Mouse (Mus musculus) frontal cortex, postnatal 14 days (tissue): ENCODE measurements around the gene Ufc1.
"Not testable (repeated sequence)": the region's sequence is repeated elsewhere in the genome, so short reads cannot be mapped to it uniquely, and the experiment has no call there.

ENCODE experiments used
- DNase-seq, 2 experiments: peaks; one replicate each; pipeline ENCODE4 v3.0.0; 2022; ENCODE audit warnings: low spot score in 2 of 2

The Ufc1 gene

DNA sequence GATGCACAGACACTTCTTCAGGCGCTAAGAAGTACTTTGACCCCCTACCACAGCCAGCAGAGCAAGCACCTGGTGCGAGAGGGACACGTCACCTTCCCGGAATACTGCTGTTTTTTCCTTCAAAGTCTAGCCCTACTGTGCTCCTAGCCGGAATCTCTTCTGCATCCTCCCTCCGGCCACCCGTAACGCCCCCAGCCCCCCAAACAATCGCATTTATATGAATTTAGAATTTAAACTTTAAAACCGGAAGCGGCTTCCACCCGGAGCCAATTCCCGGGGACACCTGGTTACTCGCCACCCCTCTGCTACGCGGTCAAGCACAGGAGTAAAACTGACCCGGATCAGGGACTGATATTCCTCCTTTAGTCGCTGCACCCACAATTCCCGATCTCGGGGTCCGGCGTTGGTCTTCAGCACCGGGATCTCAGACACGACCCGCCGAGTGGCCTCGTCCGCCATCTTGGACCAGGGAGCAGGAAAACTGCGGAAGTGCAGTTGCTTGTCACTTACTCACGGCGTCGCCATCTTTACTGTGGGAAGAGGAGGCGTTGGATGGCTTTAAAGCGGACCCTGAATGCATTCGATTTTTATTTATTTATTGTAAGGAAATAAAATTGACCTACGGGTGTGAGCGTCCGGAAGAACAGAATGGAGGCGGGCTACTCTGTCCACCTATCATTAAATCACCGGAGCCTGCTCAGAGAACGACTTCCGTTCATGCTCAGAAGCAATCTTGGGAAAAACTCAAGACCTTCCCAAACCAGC, at the start of gene Ufc1:
TSS of gene Ufc1 (minus strand) at position 727 of the 765 bp plus-strand sequence.
- peak; percentile 76 to 77 for DNase-seq

DNA sequence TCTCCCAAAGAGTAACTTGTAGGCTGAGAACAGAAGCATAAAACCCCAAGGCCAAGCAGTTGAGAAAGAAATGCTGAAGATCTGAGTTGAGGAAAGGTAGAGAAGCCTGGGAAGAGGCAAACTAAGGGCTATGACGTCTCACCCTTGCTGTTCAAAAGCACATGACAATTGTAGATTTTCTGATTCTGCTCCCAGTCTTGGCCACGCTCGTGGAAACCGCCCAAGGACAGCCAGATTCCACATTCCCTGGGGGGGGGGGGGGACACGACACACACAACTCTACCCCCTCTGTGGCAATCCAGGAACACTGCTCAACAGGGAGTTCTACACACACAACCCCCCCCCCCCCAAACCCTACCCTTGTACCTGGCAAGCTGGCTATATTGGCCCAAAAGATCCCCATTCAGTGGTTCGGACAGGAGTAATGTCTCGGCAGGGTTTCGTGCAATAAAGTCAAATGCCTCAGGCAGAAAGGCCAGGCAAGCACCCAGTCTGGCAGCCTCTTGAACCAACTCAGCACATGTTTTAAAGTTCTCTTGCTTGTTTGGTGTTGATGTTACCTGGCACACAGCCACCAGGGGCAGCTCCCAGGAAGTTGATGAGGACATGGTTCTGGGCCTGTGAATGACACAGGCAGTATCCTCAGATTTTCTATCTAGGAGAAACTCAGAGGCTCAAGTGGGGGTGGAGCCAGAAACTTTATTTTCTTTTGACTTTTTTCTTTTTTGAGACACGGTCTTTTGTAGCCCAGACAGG, 49.3 kb upstream of the Ufc1 start:
- no peak for DNase-seq

DNA sequence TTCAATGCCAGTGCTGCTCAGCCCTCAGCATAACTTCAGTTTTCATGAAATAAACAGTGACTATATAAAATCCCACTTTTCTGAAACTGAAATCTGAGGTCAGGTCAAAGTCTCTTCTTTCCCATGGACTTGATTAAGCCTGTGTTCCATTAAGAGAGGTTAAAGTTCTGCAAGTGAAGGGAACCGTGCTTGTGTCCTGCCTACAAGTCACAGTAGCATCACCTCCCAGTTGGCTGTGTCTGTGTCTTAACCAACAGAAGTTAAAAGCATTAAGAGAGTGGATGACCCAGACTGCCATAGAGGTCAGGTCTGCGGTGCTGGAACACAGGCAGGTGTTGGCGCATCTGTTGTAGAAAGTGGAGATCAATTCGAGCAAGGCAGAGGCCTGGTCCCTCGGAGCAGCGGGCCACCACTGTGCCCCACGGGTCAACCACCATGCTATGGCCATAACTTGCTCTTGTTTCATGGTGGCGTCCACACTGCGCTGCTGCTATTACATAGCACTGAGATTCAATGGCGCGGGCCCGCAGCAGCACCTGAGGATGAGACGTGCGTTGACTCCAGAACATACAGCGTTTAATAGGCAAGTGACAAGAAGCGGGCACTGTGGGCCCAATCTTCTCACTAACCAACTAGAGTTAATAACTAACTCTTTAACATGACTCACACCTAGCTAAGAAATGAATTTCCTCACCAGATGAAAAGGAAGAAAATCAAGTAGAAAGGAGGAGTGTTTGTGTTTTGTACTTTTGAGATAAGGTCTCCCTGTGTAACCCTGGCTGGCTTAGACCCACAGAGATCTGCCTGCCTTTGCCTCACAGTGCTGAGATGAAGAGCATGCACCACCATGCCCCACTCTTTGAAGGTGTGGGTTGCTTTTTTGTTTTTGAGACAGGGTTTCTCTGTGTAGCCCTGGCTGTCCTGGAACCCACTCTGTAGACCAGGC, 47.7 kb upstream of the Ufc1 start:
- no peak for DNase-seq

DNA sequence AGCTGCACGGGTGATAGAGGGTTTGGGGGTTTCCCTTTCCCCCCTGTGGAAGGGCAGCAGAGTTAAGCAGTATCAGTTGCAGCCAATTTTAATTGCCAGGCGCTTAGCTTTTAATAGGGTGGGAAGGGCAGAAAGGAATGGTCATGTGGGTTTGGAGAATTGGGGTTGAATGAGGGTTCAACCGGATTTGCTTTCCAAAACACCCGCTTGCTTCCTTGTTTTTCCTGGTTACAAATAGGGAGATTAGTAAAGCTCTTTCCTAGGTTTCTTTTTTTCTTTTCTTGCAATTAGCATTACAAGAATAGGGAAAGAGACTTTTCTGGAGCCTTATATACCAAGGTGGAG, 35.4 kb upstream of the Ufc1 start:
- no peak for DNase-seq

DNA sequence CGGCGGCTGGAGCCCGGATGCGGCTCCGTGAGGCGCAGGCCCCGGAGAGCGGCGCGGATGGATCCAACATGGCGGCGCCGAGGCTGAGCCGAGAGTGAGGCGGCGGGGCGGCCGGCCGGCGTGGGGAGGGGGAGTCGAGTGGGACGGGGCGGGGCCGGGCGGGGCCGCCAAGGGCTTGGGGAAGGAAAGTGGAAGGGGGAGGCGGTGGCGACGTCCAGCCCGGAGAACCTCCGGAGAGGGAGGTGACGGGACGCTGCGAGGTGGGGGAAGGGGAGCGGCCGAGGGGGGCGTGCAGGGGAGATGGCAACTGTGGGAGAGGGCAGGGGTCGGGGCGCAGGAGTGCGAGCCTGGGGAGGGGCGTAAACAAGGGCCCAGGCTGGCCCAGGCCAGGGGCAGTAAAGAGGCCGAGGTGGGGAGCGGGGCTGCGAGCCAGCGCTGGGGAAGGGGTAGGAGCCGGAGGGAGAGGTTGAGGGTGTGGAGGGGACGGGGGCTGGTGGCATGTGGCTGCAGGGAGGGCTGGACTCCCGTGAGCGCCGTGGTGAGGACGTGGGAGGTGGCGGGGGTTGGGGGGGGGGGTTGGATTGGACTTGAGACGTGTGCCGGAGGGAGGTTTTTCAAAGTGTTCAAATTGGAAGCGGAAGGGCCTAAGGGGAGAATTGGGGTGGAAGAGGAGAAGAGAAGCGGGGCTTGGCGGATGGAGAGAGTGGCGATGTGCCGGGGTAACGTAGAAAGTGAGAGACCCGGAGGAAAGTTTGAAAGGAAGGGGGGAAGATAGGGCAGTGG, 34.8 kb upstream of the Ufc1 start:
- no peak for DNase-seq

DNA sequence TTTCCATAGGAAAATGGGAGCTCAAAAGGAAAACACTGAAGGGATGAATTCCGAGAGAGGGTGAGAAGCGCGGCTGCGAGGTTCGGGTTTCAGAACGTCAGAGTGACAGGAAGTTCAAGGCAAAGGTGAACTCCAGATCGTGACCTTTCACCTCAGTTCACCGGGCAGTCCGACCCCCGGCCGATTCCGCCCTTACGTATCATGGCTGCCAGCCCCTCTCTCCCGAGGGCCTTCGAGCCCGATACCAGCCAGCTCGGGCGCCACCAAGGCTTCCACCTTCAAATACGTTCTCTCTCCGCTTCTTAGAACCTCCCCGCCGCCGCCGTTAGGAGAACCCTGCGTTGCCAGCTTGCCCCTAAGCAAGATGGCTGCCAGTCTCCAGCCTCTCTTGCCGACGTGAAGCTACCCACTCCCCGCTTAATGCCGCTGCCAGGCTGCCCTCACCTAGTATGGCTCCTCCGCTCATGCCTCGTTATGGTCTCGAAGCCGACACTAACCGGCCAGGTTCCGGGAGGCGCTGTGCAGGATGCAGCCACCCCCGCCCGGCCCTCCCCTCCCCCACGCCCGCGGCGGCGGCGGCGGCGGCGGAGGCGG, 34.1 kb upstream of the Ufc1 start, which contains the start of gene Dedd:
TSS of gene Dedd (plus strand) at position 307 of the 594 bp plus-strand sequence.
- peak; percentile 87 to 93 for DNase-seq

DNA sequence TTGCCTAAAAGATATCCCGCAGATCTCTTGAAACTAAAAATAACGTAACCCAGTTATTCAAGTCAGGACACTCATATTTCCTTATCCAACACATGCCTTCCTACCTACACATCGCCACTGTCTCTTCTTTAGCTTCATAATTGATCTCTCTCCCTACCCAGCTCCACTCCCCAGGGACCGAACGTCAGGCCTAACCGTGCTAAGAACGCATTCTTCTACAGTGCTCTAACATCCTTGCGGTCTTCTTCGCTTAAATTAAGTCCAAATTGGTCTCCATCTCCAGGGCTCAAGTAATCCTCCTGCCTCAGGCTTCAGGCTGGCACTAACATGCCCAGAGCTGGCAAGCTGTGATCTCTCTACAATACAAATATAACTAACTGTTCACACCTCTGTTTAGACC, 33.4 kb upstream of the Ufc1 start:
- no peak for DNase-seq

DNA sequence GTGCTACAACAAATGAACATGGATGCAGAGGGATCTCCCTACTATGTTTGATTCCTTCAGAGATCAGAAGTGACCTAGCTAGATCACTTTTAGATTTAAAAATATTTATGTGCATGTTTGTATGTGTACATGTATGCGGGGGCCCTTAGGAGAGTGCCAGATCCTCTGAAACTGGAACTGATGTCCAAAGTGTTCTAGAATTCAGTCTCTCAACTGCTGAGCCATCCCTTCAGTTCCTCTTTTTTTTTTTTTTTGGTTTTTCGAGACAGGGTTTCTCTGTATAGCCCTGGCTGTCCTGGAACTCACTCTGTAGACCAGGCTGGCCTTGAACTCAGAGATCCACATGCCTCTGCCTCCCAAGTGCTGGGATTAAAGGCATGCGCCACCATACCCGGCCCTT, 31.8 kb upstream of the Ufc1 start:
- DNase-seq, result not testable (repeated sequence)

DNA sequence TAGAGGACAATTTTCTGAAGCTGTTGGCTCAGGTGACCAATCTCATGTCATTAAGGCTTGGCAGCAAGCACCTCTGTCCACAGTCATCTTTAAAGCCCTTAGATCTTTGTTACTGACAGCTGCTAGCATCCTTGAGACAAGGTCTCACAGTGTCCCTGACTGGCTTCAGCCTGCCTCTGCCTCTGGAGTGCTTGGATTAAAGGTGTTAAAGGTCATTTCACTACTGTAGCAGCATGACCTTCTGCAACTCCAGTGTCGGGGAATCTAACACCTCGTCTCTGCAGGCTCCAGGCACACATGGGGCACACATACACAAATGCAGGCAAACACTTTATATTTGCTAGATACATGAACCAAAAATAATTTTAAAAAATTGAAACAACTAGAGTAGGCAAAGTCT, 30.7 kb upstream of the Ufc1 start:
- no peak for DNase-seq

DNA sequence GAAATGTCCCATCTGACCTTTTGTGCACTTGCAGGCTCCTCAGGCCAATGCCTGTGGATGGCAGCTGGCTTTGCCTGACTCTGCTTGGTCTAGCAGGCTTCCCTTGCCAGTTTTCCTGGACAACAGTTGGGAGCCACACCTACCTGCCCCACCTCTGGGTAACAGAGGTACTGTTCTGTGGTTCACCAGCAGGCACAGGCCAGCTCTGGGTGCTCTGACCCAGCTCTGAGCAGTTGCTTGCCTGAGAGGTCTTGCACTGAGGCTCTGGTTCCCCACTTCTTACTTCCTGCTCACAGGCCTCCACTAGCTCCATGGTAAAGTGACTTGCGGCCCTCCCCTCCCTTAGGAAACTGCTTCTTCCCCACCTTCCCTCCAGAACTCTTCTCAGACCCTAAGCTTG, 27.2 kb upstream of the Ufc1 start:
- DNase-seq, result no peak

DNA sequence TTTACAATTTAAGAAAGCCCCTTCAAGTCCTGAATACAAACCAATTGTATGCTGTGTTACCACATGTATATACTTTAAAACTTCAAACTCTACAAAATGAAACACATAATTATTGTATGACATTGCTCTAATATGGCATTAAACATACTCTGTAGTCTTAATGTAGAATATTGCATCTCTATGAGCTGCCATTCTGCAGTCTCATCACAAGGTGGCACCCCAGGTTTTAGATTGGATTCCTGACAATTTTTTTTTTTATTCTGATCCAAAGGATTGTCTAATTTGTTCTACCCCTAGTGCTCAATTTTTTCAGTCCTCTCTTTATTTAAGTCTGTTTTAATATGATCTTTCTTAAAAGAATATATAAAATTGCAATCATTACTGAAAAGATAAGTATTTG, 26.6 kb upstream of the Ufc1 start:
- DNase-seq, result no peak

DNA sequence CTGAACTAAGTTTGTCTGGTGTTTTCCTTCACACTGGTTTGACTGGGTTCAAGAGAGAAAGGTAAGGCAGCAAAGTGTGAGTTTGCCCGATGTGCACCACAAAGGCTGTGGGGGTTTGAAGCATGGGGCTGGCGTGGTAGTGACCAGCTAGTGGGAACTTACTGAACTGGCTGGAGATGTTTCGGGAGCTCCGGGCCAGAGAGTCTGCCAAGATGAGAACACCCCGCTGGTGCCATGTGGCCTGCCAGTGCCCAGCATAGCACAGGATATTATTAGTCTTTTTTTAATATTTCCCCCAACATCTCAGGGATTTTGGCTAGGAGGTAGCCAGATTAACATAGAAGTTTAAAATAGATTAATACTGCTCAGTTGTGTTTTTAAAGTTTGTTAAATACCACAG, 25.3 kb upstream of the Ufc1 start:
- DNase-seq, result no peak

DNA sequence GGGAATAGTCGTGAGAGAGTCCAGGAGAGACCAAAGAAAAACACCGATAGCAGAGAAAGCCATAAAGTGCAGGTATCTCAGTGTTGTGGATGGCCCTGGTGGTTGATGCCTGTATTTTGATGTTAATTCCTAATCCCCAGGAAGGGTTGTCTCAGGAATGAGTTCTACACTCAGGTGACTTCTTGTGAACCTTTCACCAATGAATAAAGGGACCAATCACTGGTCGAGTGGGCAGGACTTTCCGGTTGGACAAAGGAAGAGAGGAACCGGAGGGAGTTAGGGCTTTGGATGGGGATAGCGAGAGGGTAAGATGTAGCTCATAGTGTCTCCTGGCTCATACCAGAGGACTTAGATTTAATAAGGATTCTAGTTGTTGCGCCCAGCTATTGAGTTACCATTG, 24.9 kb upstream of the Ufc1 start:
- DNase-seq, result no peak

DNA sequence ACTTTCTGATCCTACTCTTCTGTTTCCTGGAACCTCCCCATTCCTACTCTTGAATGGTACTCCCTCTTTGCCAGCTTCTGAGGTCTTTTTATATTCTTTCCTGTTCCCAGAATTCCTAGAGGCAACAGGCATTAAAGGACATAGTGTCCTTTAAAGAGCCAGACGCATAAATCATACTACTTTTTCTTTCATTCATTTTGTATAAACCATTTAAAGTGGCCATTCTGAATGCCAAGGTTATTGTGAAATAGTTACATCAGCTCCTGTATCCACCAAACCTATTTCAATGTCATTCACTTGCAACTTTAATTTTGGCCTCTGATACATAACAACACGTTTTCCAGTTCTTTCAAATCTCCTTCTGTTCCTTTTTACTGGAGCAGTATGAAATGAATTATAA, 14.5 kb upstream of the Ufc1 start:
- no peak for DNase-seq

DNA sequence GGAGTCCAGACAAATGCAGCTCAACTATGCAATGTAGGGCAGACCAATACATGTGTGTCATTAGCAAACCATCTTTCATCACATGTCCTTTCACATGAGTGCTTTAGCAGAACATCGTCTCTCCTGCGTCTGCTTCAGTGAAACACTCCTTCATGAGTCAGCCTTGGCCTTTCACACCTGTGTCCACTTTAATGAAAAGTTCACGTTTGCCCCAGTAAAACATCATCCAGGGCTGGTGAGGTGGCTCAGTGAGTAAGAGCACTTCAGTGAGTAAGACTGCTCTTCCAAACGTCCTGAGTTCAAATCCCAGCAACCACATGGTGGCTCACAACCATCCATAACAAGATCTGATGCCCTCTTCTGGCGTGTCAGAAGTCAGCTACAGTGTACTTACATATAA, 11.3 kb upstream of the Ufc1 start:
- DNase-seq, result not testable (repeated sequence)

DNA sequence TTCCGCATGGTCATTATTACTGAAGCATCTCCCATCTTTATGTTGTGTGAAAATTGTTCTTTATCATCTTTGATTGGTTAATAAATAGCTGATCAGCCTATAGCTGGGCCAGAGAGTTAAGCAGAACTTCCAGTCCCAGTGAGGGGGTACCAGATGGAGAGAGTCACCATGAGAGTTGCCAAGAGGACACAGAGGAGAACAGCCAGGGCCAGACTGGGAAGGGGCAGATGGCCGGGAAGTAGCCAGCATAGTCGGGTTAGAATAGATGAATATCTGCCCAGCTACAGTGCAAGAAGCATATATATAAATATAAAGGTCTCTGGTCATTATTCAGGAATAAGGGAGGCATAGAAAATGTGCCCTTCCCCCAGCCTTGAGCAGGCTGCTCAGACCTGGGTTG, 3.4 kb upstream of the Ufc1 start:
- DNase-seq, result no peak

DNA sequence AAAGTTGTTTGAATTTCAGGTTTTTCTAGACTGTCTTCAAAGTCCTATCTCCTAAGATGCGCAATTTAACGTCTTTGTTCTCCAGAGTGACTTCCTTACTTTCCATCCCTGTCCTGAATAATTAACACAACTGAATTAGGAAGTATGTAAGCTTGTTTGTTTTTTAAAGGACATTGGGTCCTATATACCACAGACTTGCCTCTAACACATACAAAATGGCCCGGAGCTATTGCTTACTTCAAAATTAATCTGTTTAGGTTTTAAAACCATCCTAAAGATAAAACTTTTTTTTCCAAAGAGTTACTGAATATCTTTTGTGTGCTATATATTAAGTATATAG, 209 bp upstream of the Ufc1 start:
- DNase-seq, result no peak

DNA sequence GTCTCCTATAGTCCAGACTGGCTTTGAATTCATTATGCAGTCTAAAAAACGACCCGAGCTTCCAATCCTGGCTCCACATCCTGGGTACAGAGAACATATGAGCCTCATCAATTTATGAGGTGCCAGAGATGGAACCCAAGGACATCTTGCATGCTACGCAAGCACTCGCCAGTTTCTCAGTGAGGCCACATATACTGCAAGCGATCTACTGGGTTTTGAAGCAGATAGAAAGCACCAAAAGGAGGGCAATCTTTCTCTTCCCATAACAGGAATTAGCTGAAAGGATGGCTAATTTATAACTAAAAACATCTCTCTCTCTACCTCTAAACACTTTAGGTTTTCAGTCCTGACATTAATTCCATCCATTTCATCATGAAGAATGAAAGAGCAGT, 922 bp downstream of the Ufc1 start:
- DNase-seq, result no peak

DNA sequence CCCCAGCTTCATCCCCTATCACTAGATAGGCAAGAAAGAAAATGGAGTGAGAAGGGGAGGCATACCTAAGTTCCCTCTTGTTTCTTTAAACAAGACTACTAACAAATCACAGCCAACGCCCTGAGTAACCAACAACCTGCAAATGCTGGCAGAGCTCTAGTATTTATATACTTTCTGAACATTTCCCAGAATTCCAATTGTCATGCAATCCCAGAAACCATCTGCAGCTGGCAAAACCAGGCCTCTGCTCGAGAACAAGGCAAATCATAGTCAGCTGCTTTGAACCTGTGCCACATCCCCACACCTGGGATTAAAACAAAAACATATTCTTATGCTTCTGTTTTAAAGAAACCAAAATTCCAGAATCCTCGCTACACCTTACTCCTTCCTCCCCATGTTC, 1.5 kb downstream of the Ufc1 start:
- no peak for DNase-seq

DNA sequence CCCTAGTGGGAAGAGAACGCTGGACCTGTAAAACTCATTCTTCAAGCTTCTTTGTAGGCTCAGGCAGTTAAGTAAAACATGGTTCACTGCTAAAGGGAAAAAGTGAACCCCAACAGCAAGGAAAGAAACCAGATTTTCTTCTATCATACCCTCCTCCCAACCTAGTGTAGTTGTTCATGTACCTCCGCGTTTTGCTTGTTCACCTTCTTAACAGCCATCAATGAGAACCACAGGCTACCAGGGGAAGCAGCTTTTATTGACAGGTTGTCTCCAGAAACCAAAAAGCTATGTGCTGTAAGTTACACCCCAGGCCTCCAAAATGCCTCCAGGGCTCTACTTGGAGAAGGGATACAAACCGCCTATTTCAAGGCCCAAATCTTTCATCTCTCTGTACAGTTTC, 6.5 kb downstream of the Ufc1 start:
- DNase-seq, result no peak
